8 mouse cellular contexts compared by ENCODE assay signal in genomic region chr1:36064861-36065760, GRCm38 (mm10). TPM values are rescaled to one million over a fixed set of nuclear protein-coding genes. Genes with fewer than 3 reads are reported as not detected.
DNase-seq lines count a peak whose midpoint lies in the region; ATAC-seq lines count a peak whose summit lies in the region.

No protein-coding gene starts in this region.

- H3K9ac ChIP-seq in hindbrain, embryonic 15.5 days: peak overlapping the region; percentile 29

- H3K36me3 ChIP-seq in hindbrain, embryonic 15.5 days: no peaks in the 10 kb centered on the region

- WGBS in hindbrain, embryonic 15.5 days: under 1% methylated on average over 24 of the region's 24 CpGs

- peak; percentile 79 for DNase-seq in WW6 (ENCODE audit: low read depth, low spot score)
- peak; percentile 92 to 93 for DNase-seq in cerebellum, postnatal 36 days
- peak; percentile 91 to 94 for DNase-seq in frontal cortex, postnatal 36 days (ENCODE audit: low spot score in 2 of 2)
- DNase-seq in left cerebral cortex, adult 11 months (ENCODE audit: low spot score): peak; percentile 89
- DNase-seq in lung, postnatal 36 days: peak; percentile 96
- DNase-seq in retina, embryonic 14.5 days (ENCODE audit: low spot score): peak; percentile 93
- peak; percentile 92 to 95 for DNase-seq in thymus, postnatal 36 days

- H3K4me1 ChIP-seq in hindbrain, embryonic 15.5 days (replicated peaks): peaks cover 41% of the 10 kb centered on the region

- peak overlapping the region; percentile 65 for H3K4me2 ChIP-seq in hindbrain, embryonic 15.5 days

- peak overlapping the region; percentile 29 for H3K4me3 ChIP-seq in hindbrain, embryonic 15.5 days

- peak overlapping the region; percentile 64 for H3K27ac ChIP-seq in hindbrain, embryonic 15.5 days (replicated peaks)

- ATAC-seq in hindbrain, embryonic 15.5 days (ENCODE audit: low FRiP score, low read depth): peak; percentile 72

- no peaks in the 10 kb centered on the region for H3K27me3 ChIP-seq in hindbrain, embryonic 15.5 days

- no peaks in the 10 kb centered on the region for H3K9me3 ChIP-seq in hindbrain, embryonic 15.5 days

RNA-seq across cellular contexts. Expression of gene Hs6st1, which starts 3.1 kb away (rescaled TPM):
- 31.0 and 31.3 TPM in 2 replicates for polyA plus RNA-seq in hindbrain, embryonic 15.5 days (2015; fragmentation: Nextera tagmentation; extraction: Ambion mirVana)

Comparison
In these comparisons a context has a peak if more than half of its experiments do, and no peak if none do; other contexts are left out.
1. Peak in every context shown above with its lines: DNase-seq, ATAC-seq, H3K4me3 ChIP-seq and H3K27ac ChIP-seq.